Mouse (Mus musculus) forebrain, embryonic 11.5 days (tissue): ENCODE measurements around the gene Lcat. TPM values are rescaled to one million over a fixed set of nuclear protein-coding genes. Genes with fewer than 3 reads are reported as not detected.
A peak's percentile ranks its signal among the peaks of the same experiment; 100 is the strongest.

ENCODE experiments used
- ATAC-seq: fragments of 200-750 bp; cut with Nextera tagmentation; replicated peaks from 2 replicates; pipeline ENCODE4 v1.8.0; 2017; ENCODE audit warnings: moderate TSS enrichment; ENCODE audit not compliant: low FRiP score
- DNase-seq: peaks from one replicate; pipeline ENCODE4 v3.0.0-alpha.2; 2017; ENCODE audit warnings: low spot score
- H3K27ac ChIP-seq: fragments of 300-500 bp; sonication (generic); 2 replicates; pipeline ENCODE4 v1.5.1; 2014; ENCODE audit warnings: low read depth, low read length
- H3K27me3 ChIP-seq: fragments of 300-500 bp; sonication (generic); 2 replicates; pipeline ENCODE4 v1.6.1; 2014; ENCODE audit warnings: mild to moderate bottlenecking, low read length, mixed read lengths; ENCODE audit not compliant: control insufficient read depth, insufficient read depth
- H3K36me3 ChIP-seq: fragments of 300-500 bp; sonication (generic); 2 replicates; pipeline ENCODE4 v1.6.1; 2014; ENCODE audit warnings: mild to moderate bottlenecking, low read length, moderate library complexity, mixed read lengths; ENCODE audit not compliant: control insufficient read depth, insufficient read depth
- H3K4me1 ChIP-seq: fragments of 300-500 bp; sonication (generic); replicated peaks from 2 replicates; pipeline ENCODE4 v1.6.1; 2014; ENCODE audit warnings: low read length, mixed read lengths; ENCODE audit not compliant: control insufficient read depth, insufficient read depth
- H3K4me2 ChIP-seq: fragments of 300-500 bp; sonication (generic); 2 replicates; pipeline ENCODE4 v1.6.1; 2014; ENCODE audit warnings: low read depth, mild to moderate bottlenecking, low read length, moderate library complexity, mixed read lengths; ENCODE audit not compliant: severe bottlenecking
- H3K4me3 ChIP-seq: fragments of 300-500 bp; sonication (generic); 2 replicates; pipeline ENCODE4 v1.5.1; 2014; ENCODE audit warnings: low read depth, low read length
- H3K9ac ChIP-seq: fragments of 300-500 bp; sonication (generic); 2 replicates; pipeline ENCODE4 v1.6.1; 2014; ENCODE audit warnings: low read length
- H3K9me3 ChIP-seq: fragments of 300-500 bp; sonication (generic); 2 replicates; pipeline ENCODE4 v1.6.1; 2016; ENCODE audit warnings: low read length, mixed read lengths; ENCODE audit not compliant: control insufficient read depth
- WGBS: fragments of 180-500 bp; shearing (Covaris S2); extraction: QIAGEN DNeasy Blood & Tissue Kit; methylation state at CpG from one replicate; pipeline ENCODE4 v1.1.7; 2014; 5-methylcytosine and 5-hydroxymethylcytosine counted together
- polyA plus RNA-seq: library from polyadenylated mRNA; unstranded; fragments of >200 nt; fragmentation: Nextera tagmentation; extraction: Ambion mirVana; gene quantifications from 2 replicates; pipeline ENCODE4 v1.2.1, GENCODE M21; 2014

Gene Lcat
- polyA plus RNA-seq, 1 experiment from 2014 or later, result 0.55 TPM

DNA sequence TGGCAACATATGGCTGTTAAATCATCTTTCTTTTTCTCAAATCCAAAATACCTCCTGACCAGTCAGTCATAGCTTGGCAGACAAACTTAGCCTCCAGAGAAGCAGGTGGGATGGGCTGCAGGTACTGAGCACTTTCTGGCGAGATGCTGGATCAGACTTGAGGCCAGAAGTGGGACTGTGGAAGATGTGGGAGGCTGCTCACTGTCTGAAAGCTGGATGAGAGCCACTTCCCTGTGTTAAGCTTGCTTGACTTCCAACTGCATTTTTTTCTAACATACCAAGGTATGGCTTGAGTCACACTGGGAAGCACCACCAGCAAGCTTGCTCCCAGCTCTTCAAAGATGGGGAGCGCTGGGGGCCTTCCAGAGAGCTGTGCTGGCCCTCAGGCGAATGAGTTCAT, 18.1 kb downstream of the Lcat start:
- H3K27me3 ChIP-seq, result no peaks in the 10 kb centered on the region

DNA sequence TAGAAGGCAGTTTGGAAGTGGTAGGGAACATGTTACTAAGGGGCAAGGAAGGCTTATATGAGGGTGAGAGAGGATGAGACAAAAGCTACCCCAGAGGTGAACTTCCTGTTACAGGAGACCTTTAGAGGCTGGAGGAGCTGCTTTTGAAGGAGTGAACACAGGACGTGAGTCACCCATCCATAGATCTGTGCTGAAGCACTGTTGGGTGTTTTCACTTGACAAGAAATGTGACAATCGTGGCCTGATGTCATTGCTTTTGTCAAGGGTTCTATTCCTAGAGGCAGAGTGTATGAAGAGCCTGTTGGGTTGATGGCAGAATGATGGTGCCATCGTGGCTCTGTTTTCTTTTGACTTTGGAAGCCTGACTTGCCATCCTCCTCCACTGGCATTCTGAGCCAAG, 23.8 kb downstream of the Lcat start:
- Histone ChIP-seq H3K9me3 (no peaks in the 10 kb centered on the region), H3K9ac (no peak overlapping the region), H3K4me2 (no peak overlapping the region), H3K4me1 (no peaks in the 10 kb centered on the region), H3K27me3 (no peaks in the 10 kb centered on the region), H3K27ac (no peak overlapping the region), H3K36me3 (no peaks in the 10 kb centered on the region; the same call in 1 of the 2 replicates), H3K4me3 (no peak overlapping the region)
- DNase-seq (no peak), ATAC-seq (no peak)
- 92% methylated on average over 3 of the region's 3 CpGs for WGBS

More for the DNA sequence above, 18.1 kb downstream of the Lcat start:
- no peaks in the 10 kb centered on the region for H3K4me1 ChIP-seq
- H3K4me3 ChIP-seq, result no peak overlapping the region
- no peak overlapping the region for H3K4me2 ChIP-seq
- no peak overlapping the region for H3K27ac ChIP-seq
- no peak overlapping the region for H3K9ac ChIP-seq
- ATAC-seq, result no peak
- H3K9me3 ChIP-seq, result no peaks in the 10 kb centered on the region
- DNase-seq, result no peak
- no peaks in the 10 kb centered on the region for H3K36me3 ChIP-seq
- WGBS, result 67% methylated on average over 3 of the region's 3 CpGs

DNA sequence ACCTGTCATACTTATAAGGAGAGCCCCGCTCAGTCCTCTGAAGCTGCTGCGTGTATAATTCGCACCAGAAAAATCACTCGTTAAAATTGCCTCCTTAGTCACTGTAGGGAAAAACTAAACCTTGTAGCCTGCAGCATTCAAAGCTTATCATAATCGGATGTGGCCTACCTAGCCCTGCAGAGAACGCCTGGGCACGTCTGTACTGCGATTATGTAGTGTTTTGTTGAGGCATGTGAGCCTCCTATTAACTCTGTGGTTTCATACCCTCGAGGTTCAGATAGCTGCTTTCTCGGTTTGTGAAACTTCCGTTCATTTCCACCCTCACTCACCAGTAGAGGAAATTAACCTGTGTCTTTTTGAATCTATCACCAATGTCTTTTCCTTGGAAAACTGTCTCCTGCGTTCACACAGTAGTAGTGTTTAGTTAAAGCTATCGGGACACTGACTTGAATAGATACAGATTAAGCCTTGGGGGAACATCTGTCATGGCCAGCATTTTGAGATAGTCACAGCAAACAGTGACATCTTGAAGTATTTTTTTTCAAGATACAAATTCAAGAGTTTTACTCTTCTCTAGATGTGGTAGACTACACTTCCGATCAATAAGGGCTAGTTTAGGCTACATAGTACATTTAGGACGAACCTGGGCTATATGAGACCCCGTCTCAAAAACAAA, 42.1 kb downstream of the Lcat start:
- no peak for DNase-seq
- Histone ChIP-seq H3K27me3 (no peaks in the 10 kb centered on the region), H3K27ac (0 out of 2 replicates have a peak overlapping the region, but pooled peaks have one; percentile 57), H3K4me2 (peak overlapping the region; percentile 86), H3K4me1 (peaks cover 2% of the 10 kb centered on the region; the same call in 1 of the 2 replicates), H3K4me3 (peak overlapping the region; percentile 90), H3K36me3 (no peaks in the 10 kb centered on the region), H3K9ac (peak overlapping the region; percentile 98), H3K9me3 (no peaks in the 10 kb centered on the region)
- 39% methylated on average over 16 of the region's 16 CpGs for WGBS
- no peak for ATAC-seq

DNA sequence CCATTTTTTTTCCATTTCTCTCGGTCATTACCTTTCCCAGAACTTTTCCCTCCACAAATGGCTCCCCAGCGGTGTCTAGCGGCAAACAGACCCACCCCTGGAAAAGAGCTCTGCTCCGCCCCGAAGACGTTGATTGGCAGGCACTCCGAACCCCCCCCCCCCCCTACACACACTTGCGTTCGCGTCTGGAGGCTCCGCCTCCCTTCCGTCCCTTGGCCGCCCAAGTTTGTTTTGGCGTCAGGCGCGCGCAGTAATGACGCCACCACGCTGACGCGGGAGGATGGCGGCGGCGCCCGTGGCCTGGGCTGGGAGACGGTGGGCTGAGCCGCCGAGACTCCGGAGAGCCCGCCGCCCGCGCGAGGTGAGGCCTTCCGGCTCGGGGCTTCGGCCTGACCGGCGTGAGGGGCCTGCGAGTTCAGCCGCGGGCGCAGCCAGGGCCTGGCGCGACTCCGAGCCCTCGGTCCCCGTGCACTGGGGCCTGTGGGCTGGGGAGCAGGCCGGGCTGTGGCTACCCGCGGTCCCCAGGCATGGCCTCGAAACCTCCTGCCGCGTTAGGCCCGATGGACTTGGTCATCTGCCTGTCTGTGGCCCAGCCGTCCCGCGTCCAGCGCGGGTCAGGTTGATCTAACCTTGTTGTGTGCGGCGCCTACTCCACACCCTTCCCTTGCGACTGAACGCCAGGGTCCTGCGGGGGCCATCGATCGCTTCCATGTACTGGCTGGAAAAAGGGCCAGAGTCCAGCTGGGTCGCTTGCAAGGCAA, 42.8 kb downstream of the Lcat start, which contains the start of gene Pskh1:
TSS of gene Pskh1 (plus strand) at position 262 of the 761 bp plus-strand sequence.
- peak within 1 kb of the TSS; percentile 90 for H3K4me3 ChIP-seq
- peak within 1 kb of the TSS; percentile 98 for H3K9ac ChIP-seq
- H3K27ac ChIP-seq, result peak within 1 kb of the TSS; percentile 57
- DNase-seq (peak; percentile 96), ATAC-seq (peak; percentile 94)
- H3K36me3 ChIP-seq, result no peaks in the 10 kb centered on the region
- no peaks in the 10 kb centered on the region for H3K9me3 ChIP-seq
- H3K4me2 ChIP-seq, result peak within 1 kb of the TSS; percentile 86
- under 1% methylated on average over 68 of the region's 68 CpGs for WGBS
- H3K4me1 ChIP-seq, result peaks cover 2% of the 10 kb centered on the region; the same call in 1 of the 2 replicates
- H3K27me3 ChIP-seq, result no peaks in the 10 kb centered on the region

DNA sequence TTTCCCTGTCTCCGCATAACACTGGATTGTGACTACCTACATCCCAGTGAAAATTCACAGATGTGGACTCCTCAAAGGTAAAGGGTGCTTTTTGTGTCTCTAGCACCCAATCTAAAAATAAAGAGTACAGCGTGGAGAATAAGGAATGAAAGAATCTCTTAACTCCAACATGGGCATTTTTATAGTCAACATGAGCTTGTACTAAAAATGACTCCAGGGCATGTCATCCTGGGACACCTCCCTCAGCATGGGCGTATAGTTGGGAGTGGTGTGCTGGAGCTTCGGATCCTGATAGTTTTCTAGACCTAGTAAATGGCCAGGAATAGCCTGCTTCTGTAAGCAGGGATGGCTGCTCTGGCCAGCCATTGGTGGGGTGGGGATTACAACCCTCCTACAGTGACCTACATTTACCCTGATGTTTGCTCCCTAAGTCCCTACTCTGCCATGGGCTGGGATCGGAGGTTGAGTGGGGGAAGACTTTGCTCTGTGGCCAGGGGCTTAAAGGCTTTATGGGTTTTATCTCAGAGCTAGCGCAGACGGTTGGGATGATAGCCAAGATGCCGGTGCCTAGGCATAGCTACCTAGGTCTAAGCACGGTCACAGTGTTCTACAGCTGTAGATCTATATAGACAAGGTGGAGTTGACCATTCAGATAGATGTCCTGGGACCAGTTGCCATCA, 45.2 kb downstream of the Lcat start:
- H3K4me3 ChIP-seq, result no peak overlapping the region
- DNase-seq (no peak), ATAC-seq (no peak)
- H3K36me3 ChIP-seq, result no peaks in the 10 kb centered on the region
- H3K9me3 ChIP-seq, result no peaks in the 10 kb centered on the region
- H3K4me1 ChIP-seq, result peaks cover 7% of the 10 kb centered on the region; the same call in 1 of the 2 replicates
- H3K4me2 ChIP-seq, result no peak overlapping the region
- H3K9ac ChIP-seq, result no peak overlapping the region
- H3K27me3 ChIP-seq, result no peaks in the 10 kb centered on the region
- H3K27ac ChIP-seq, result no peak overlapping the region
- WGBS, result 78% methylated on average over 9 of the region's 9 CpGs

DNA sequence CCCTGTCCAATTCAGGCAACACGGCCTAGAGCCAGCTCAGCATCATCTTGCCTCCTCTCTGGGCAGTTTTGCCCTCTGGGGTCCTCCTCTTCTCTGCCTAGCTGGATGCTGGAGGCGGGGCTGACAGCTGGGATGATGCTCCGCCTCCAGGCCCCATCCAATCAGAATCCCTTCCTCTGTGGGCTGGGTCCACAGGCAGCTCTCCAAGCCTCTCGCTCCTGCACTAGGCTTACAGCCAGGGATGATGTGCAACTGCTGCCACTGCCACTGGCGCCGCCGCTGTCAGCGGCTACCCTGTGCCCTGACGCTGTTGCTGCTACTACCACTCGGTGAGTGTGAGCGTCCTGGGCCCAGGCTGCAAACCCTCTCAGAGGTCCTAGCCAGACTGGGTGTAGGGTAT, 49.8 kb downstream of the Lcat start, which contains the start of gene Nrn1l:
TSS of gene Nrn1l (plus strand) at position 229 of the 400 bp plus-strand sequence.
- H3K27ac ChIP-seq, result no peak within 1 kb of the TSS
- ATAC-seq, result peak; percentile 92
- H3K9ac ChIP-seq, result no peak within 1 kb of the TSS
- no peaks in the 10 kb centered on the region for H3K27me3 ChIP-seq
- no peaks in the 10 kb centered on the region for H3K9me3 ChIP-seq
- DNase-seq, result peak; percentile 83
- no peak within 1 kb of the TSS for H3K4me3 ChIP-seq
- peaks cover 12% of the 10 kb centered on the region for H3K36me3 ChIP-seq
- WGBS, result 5% methylated on average over 11 of the region's 11 CpGs
- no peak within 1 kb of the TSS for H3K4me2 ChIP-seq
- peaks cover 5% of the 10 kb centered on the region; the same call in 1 of the 2 replicates for H3K4me1 ChIP-seq

DNA sequence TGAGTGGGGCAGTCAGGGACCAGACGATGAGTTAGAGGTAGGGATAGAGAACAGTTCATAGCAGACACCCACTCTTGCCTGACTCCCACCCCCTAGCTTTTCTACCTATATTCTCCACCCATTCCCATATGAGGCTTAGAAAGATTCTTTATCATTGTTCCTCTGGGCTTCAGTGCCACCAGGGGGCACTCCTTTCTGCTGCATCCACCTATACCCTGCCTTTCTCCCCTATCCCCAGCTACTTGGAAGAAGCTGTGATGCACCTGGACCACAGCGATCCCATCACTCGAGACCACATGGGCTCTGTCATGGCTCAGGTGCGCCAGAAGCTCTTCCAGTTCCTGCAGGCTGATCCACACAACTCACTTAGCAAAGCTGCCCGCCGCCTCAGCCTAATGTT, 50.8 kb downstream of the Lcat start:
- 0 out of 2 replicates have a peak, but pooled peaks have one; percentile 6 for ATAC-seq
- no peak for DNase-seq
- peaks cover 5% of the 10 kb centered on the region; the same call in 1 of the 2 replicates for H3K4me1 ChIP-seq
- H3K4me2 ChIP-seq, result no peak overlapping the region
- no peaks in the 10 kb centered on the region for H3K27me3 ChIP-seq
- H3K27ac ChIP-seq, result no peak overlapping the region
- H3K9ac ChIP-seq, result no peak overlapping the region
- 92% methylated on average over 6 of the region's 6 CpGs for WGBS
- H3K36me3 ChIP-seq, result peaks cover 16% of the 10 kb centered on the region
- no peak overlapping the region for H3K4me3 ChIP-seq
- no peaks in the 10 kb centered on the region for H3K9me3 ChIP-seq

DNA sequence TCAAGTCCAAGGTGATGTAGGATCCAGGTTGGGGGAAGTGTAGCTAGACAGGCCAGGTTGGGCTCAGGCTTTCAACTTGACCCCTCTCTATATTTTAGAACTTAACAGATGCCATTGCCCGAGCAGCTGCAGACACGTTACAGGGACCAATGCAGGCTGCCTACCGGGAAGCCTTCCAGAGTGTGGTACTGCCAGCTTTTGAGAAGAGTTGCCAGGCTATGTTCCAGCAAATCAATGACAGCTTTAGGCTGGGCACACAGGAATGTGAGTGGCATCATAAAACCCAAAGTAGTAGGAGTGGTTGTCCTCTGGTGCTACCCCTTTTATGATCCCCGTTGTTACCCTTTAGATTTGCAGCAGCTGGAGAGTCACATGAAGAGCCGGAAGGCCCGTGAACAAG, 52.3 kb downstream of the Lcat start:
- ATAC-seq, result no peak
- no peak for DNase-seq
- Histone ChIP-seq H3K27ac (no peak overlapping the region), H3K4me1 (peaks cover 5% of the 10 kb centered on the region; the same call in 1 of the 2 replicates), H3K9me3 (no peaks in the 10 kb centered on the region), H3K4me3 (no peak overlapping the region), H3K27me3 (no peaks in the 10 kb centered on the region), H3K9ac (no peak overlapping the region), H3K36me3 (peaks cover 23% of the 10 kb centered on the region), H3K4me2 (no peak overlapping the region)
- WGBS, result 91% methylated on average over 6 of the region's 6 CpGs
